In genomic region chr9:43719407-43719839, GRCm38 (mm10) we compare ENCODE assay signal across 11 mouse cellular contexts. TPM values are rescaled to one million over a fixed set of nuclear protein-coding genes. Genes with fewer than 3 reads are reported as not detected.
DNase-seq lines count a peak whose midpoint lies in the region; ATAC-seq and TF ChIP-seq lines count a peak whose summit lies in the region.
"Had no signal": no experiment of that assay in that cellular context is flagged by ENCODE, and none has a peak within 500 bp of the region (broad histone marks: within the 10 kb centered on the region; RNA-seq: fewer than 3 reads in every experiment).

No protein-coding gene starts in this region.

- no peak for ATAC-seq in stomach, postnatal 0 days (ENCODE audit: low FRiP score, low TSS enrichment)

- WGBS in stomach, postnatal 0 days = 44% methylated on average over 4 of the region's 4 CpGs

- H3K36me3 ChIP-seq in stomach, postnatal 0 days (ENCODE audit: control insufficient read depth, insufficient read depth, low read length) = no peaks in the 10 kb centered on the region
- H3K36me3 ChIP-seq: G1E; hindbrain, embryonic 12.5 days had no signal

- no peaks in the 10 kb centered on the region for H3K9me3 ChIP-seq in stomach, postnatal 0 days (ENCODE audit: control insufficient read depth, low read length)
- H3K9me3 ChIP-seq: hindbrain, embryonic 12.5 days had no signal

- no peak overlapping the region for H3K9ac ChIP-seq in stomach, postnatal 0 days (ENCODE audit: low read length)
- H3K9ac ChIP-seq: hindbrain, embryonic 12.5 days had no signal

- TF ChIP-seq CTCF in stomach, postnatal 0 days (IDR thresholded peaks at IDR 0.05; ENCODE audit: low read depth) = no peak

- H3K4me2 ChIP-seq in stomach, postnatal 0 days (replicated peaks; ENCODE audit: low read depth) = no peak overlapping the region
- H3K4me2 ChIP-seq: hindbrain, embryonic 12.5 days had no signal

- H3K27me3 ChIP-seq in stomach, postnatal 0 days (ENCODE audit: control insufficient read depth, insufficient read depth, low read length) = no peaks in the 10 kb centered on the region
- H3K27me3 ChIP-seq: hindbrain, embryonic 12.5 days had no signal

- H3K4me1 ChIP-seq in stomach, postnatal 0 days (replicated peaks; ENCODE audit: control insufficient read depth, insufficient read depth) = no peaks in the 10 kb centered on the region

- TF ChIP-seq EP300 in stomach, postnatal 0 days (optimal IDR thresholded peaks at IDR 0.05) = no peak

- no peak overlapping the region for H3K4me3 ChIP-seq in stomach, postnatal 0 days (ENCODE audit: low read depth, low read length)
- H3K4me3 ChIP-seq: hindbrain, embryonic 12.5 days had no signal

- H3K27ac ChIP-seq in stomach, postnatal 0 days (replicated peaks) = peak overlapping the region; percentile 69
- H3K27ac ChIP-seq: hindbrain, embryonic 12.5 days had no signal

- DNase-seq in lung, adult 18-20 months = peak; percentile 15 to 29
- no peak for DNase-seq in lung, postnatal 25 days (ENCODE audit: low spot score)
- peak; percentile 67 for DNase-seq in gastrocnemius, postnatal 25 days
- DNase-seq in heart, postnatal 4 days = peak; percentile 62
- no peak for DNase-seq in stomach, postnatal 0 days (ENCODE audit: low spot score)
- no peak for DNase-seq in spleen, adult 12 weeks (ENCODE audit: low spot score)
- no peak for DNase-seq in thymus, postnatal 25 days
- DNase-seq: adrenal gland, postnatal 14 days; cerebellum, adult 8-10 months had no signal

RNA-seq across cellular contexts. Expression of gene Nectin1, which starts 24.4 kb away (rescaled TPM):
- total RNA-seq in gastrocnemius, postnatal 25 days (2021) = 1 to 10 TPM; 2.1 to 2.6 TPM
- 1 to 10 TPM; 8.3 to 8.9 TPM for total RNA-seq in heart, postnatal 4 days (2021)
- polyA plus RNA-seq in stomach, postnatal 0 days (2015; fragmentation: Nextera tagmentation; extraction: Ambion mirVana) = 5.9 and 6.7 TPM in 2 replicates
- polyA plus RNA-seq: G1E had no signal

Comparison
In these comparisons a context has a peak if more than half of its experiments do, and no peak if none do; other contexts are left out.
1. DNase-seq: peak in lung, adult 18-20 months (2 of 2), gastrocnemius, postnatal 25 days (single experiment) and heart, postnatal 4 days (single experiment); none in lung, postnatal 25 days (single experiment), stomach, postnatal 0 days (single experiment), spleen, adult 12 weeks (single experiment) and thymus, postnatal 25 days (single experiment).